Mouse (Mus musculus) heart, embryonic 12.5 days (tissue): ENCODE measurements around the gene Rap2a. TPM values are rescaled to one million over a fixed set of nuclear protein-coding genes. Genes with fewer than 3 reads are reported as not detected.

Experiments
- ATAC-seq: fragments of 200-750 bp; cut with Nextera tagmentation; 2 replicates; pipeline ENCODE4 v1.8.0; 2017; ENCODE audit warnings: moderate TSS enrichment, moderate library complexity; ENCODE audit not compliant: insufficient number of reproducible peaks, low FRiP score
- H3K27ac ChIP-seq: fragments of 300-500 bp; sonication (generic); 2 replicates; pipeline ENCODE4 v1.5.1; 2016; ENCODE audit warnings: mild to moderate bottlenecking, moderate library complexity; ENCODE audit not compliant: poor library complexity, severe bottlenecking
- H3K27me3 ChIP-seq: fragments of 300-500 bp; sonication (generic); replicated peaks from 2 replicates; pipeline ENCODE4 v1.6.1; 2016; ENCODE audit warnings: mild to moderate bottlenecking, moderate library complexity
- H3K36me3 ChIP-seq: fragments of 300-500 bp; sonication (generic); 2 replicates; pipeline ENCODE4 v1.6.1; 2016; ENCODE audit warnings: mild to moderate bottlenecking, moderate library complexity
- H3K4me1 ChIP-seq: fragments of 300-500 bp; sonication (generic); replicated peaks from 2 replicates; pipeline ENCODE4 v1.6.1; 2016; ENCODE audit warnings: mild to moderate bottlenecking
- H3K4me2 ChIP-seq: fragments of 300-500 bp; sonication (generic); 2 replicates; pipeline ENCODE4 v1.6.1; 2016; ENCODE audit warnings: mild to moderate bottlenecking, moderate library complexity
- H3K4me3 ChIP-seq: fragments of 300-500 bp; sonication (generic); 2 replicates; pipeline ENCODE4 v1.5.1; 2016; ENCODE audit warnings: mild to moderate bottlenecking
- H3K9ac ChIP-seq: fragments of 300-500 bp; sonication (generic); 2 replicates; pipeline ENCODE4 v1.6.1; 2016; ENCODE audit warnings: mild to moderate bottlenecking, moderate library complexity
- H3K9me3 ChIP-seq: fragments of 300-500 bp; sonication (generic); replicated peaks from 2 replicates; pipeline ENCODE4 v1.6.1; 2016; ENCODE audit warnings: mild to moderate bottlenecking, moderate library complexity
- WGBS: fragments of 180-500 bp; shearing (Covaris S2); methylation state at CpG from one replicate; pipeline ENCODE4 v1.1.7; 2016; 5-methylcytosine and 5-hydroxymethylcytosine counted together
- polyA plus RNA-seq: library from polyadenylated mRNA; unstranded; fragments of >200 nt; fragmentation: Nextera tagmentation; extraction: Ambion mirVana; gene quantifications from 2 replicates; pipeline ENCODE4 v1.2.1, GENCODE M21; 2016

Rap2a gene
- polyA plus RNA-seq, 1 experiment from 2014 or later, result 16.1 TPM

- no peak overlapping the region for H3K9ac ChIP-seq
- H3K9me3 ChIP-seq, result no peaks in the 10 kb centered on the region
- WGBS, result 62% methylated on average over 4 of the region's 4 CpGs
- no peak overlapping the region for H3K4me2 ChIP-seq
- H3K4me1 ChIP-seq, result no peaks in the 10 kb centered on the region
- no peak overlapping the region for H3K27ac ChIP-seq
- H3K4me3 ChIP-seq, result no peak overlapping the region
- no peaks in the 10 kb centered on the region for H3K36me3 ChIP-seq
- no peak for ATAC-seq
- no peaks in the 10 kb centered on the region for H3K27me3 ChIP-seq
Observed at GRCm38 (mm10) chr14:120514821-120515271, 36.6 kb downstream of the Rap2a start.

- H3K27me3 ChIP-seq, result no peaks in the 10 kb centered on the region
- no peaks in the 10 kb centered on the region for H3K4me1 ChIP-seq
- WGBS, result 71% methylated on average over 1 of the region's 1 CpGs
- no peaks in the 10 kb centered on the region for H3K36me3 ChIP-seq
- no peak overlapping the region for H3K27ac ChIP-seq
- no peaks in the 10 kb centered on the region for H3K9me3 ChIP-seq
- no peak overlapping the region for H3K4me3 ChIP-seq
- ATAC-seq, result no peak
- H3K4me2 ChIP-seq, result no peak overlapping the region
- H3K9ac ChIP-seq, result no peak overlapping the region
Observed at GRCm38 (mm10) chr14:120515376-120515775, 37.1 kb downstream of the Rap2a start.

GRCm38 (mm10) chr14:120518706-120519105 is 40.5 kb downstream of the Rap2a start:
- Histone ChIP-seq H3K4me2 (no peak overlapping the region), H3K36me3 (no peaks in the 10 kb centered on the region), H3K9me3 (no peaks in the 10 kb centered on the region), H3K4me3 (no peak overlapping the region), H3K9ac (no peak overlapping the region), H3K4me1 (no peaks in the 10 kb centered on the region), H3K27ac (no peak overlapping the region), H3K27me3 (no peaks in the 10 kb centered on the region)
- 84% methylated on average over 5 of the region's 5 CpGs for WGBS
- ATAC-seq, result no peak

- Histone ChIP-seq H3K4me1 (no peaks in the 10 kb centered on the region), H3K4me3 (no peak overlapping the region), H3K27ac (no peak overlapping the region), H3K4me2 (no peak overlapping the region), H3K9me3 (no peaks in the 10 kb centered on the region), H3K27me3 (no peaks in the 10 kb centered on the region), H3K9ac (no peak overlapping the region), H3K36me3 (no peaks in the 10 kb centered on the region)
- ATAC-seq, result no peak
- 67% methylated on average over 1 of the region's 1 CpGs for WGBS
Observed at GRCm38 (mm10) chr14:120519921-120520320, 41.7 kb downstream of the Rap2a start.

- Histone ChIP-seq H3K9me3 (no peaks in the 10 kb centered on the region), H3K4me1 (no peaks in the 10 kb centered on the region), H3K4me2 (no peak overlapping the region), H3K27ac (no peak overlapping the region), H3K27me3 (no peaks in the 10 kb centered on the region), H3K4me3 (no peak overlapping the region), H3K36me3 (no peaks in the 10 kb centered on the region), H3K9ac (no peak overlapping the region)
- ATAC-seq, result no peak
- 65% methylated on average over 3 of the region's 3 CpGs for WGBS
Observed at GRCm38 (mm10) chr14:120520843-120521242, 42.6 kb downstream of the Rap2a start.

GRCm38 (mm10) chr14:120523296-120523695 is 45.1 kb downstream of the Rap2a start:
- ATAC-seq, result no peak
- Histone ChIP-seq H3K4me2 (no peak overlapping the region), H3K27ac (no peak overlapping the region), H3K27me3 (no peaks in the 10 kb centered on the region), H3K4me3 (no peak overlapping the region), H3K9me3 (no peaks in the 10 kb centered on the region), H3K4me1 (no peaks in the 10 kb centered on the region), H3K9ac (no peak overlapping the region), H3K36me3 (no peaks in the 10 kb centered on the region)
- 87% methylated on average over 5 of the region's 5 CpGs for WGBS

- Histone ChIP-seq H3K9me3 (no peaks in the 10 kb centered on the region), H3K27me3 (no peaks in the 10 kb centered on the region), H3K4me1 (no peaks in the 10 kb centered on the region), H3K36me3 (no peaks in the 10 kb centered on the region), H3K4me3 (no peak overlapping the region), H3K9ac (no peak overlapping the region), H3K4me2 (no peak overlapping the region), H3K27ac (no peak overlapping the region)
- ATAC-seq, result no peak
- WGBS, result 67% methylated on average over 2 of the region's 2 CpGs
Observed at GRCm38 (mm10) chr14:120525644-120526043, 47.4 kb downstream of the Rap2a start.

GRCm38 (mm10) chr14:120533301-120533700 is 55.1 kb downstream of the Rap2a start:
- Histone ChIP-seq H3K27me3 (no peaks in the 10 kb centered on the region), H3K9ac (no peak overlapping the region), H3K36me3 (no peaks in the 10 kb centered on the region), H3K4me2 (no peak overlapping the region), H3K4me1 (peaks cover 21% of the 10 kb centered on the region), H3K27ac (no peak overlapping the region; the same call in 1 of the 2 replicates), H3K9me3 (no peaks in the 10 kb centered on the region), H3K4me3 (no peak overlapping the region)
- WGBS, result 90% methylated on average over 3 of the region's 3 CpGs
- no peak for ATAC-seq

GRCm38 (mm10) chr14:120534841-120535271 is 56.6 kb downstream of the Rap2a start:
- H3K36me3 ChIP-seq, result no peaks in the 10 kb centered on the region
- ATAC-seq, result no peak
- H3K9me3 ChIP-seq, result no peaks in the 10 kb centered on the region
- no peak overlapping the region for H3K4me3 ChIP-seq
- H3K4me1 ChIP-seq, result peaks cover 28% of the 10 kb centered on the region
- no peak overlapping the region for H3K27ac ChIP-seq
- H3K9ac ChIP-seq, result no peak overlapping the region
- no peaks in the 10 kb centered on the region for H3K27me3 ChIP-seq
- no peak overlapping the region for H3K4me2 ChIP-seq
- 69% methylated on average over 3 of the region's 3 CpGs for WGBS

GRCm38 (mm10) chr14:120535446-120535845 is 57.2 kb downstream of the Rap2a start:
- no peak overlapping the region for H3K27ac ChIP-seq
- H3K9ac ChIP-seq, result no peak overlapping the region
- no peaks in the 10 kb centered on the region for H3K27me3 ChIP-seq
- H3K4me2 ChIP-seq, result no peak overlapping the region
- no peak for ATAC-seq
- H3K4me3 ChIP-seq, result no peak overlapping the region
- WGBS, result 56% methylated on average over 4 of the region's 4 CpGs
- H3K36me3 ChIP-seq, result no peaks in the 10 kb centered on the region
- peaks cover 28% of the 10 kb centered on the region for H3K4me1 ChIP-seq
- no peaks in the 10 kb centered on the region for H3K9me3 ChIP-seq

- Histone ChIP-seq H3K4me1 (peaks cover 28% of the 10 kb centered on the region), H3K9me3 (no peaks in the 10 kb centered on the region), H3K27ac (no peak overlapping the region), H3K4me3 (no peak overlapping the region), H3K27me3 (no peaks in the 10 kb centered on the region), H3K4me2 (no peak overlapping the region), H3K9ac (no peak overlapping the region), H3K36me3 (no peaks in the 10 kb centered on the region)
- ATAC-seq, result no peak
- 75% methylated on average over 3 of the region's 3 CpGs for WGBS
Observed at GRCm38 (mm10) chr14:120535924-120536323, 57.7 kb downstream of the Rap2a start.

GRCm38 (mm10) chr14:120539128-120539527 is 60.9 kb downstream of the Rap2a start:
- no peak overlapping the region for H3K4me3 ChIP-seq
- 0 out of 2 replicates have a peak, but pooled peaks cover 13% of the 10 kb centered on the region for H3K4me1 ChIP-seq
- no peak overlapping the region for H3K9ac ChIP-seq
- no peaks in the 10 kb centered on the region for H3K9me3 ChIP-seq
- H3K27ac ChIP-seq, result no peak overlapping the region
- WGBS, result 78% methylated on average over 2 of the region's 2 CpGs
- H3K36me3 ChIP-seq, result no peaks in the 10 kb centered on the region
- H3K27me3 ChIP-seq, result no peaks in the 10 kb centered on the region
- H3K4me2 ChIP-seq, result no peak overlapping the region
- no peak for ATAC-seq
